Mouse (Mus musculus) kidney, adult 18-20 months (tissue): ENCODE measurements around the gene Tars2.
"Not testable (repeated sequence)": the region's sequence is repeated elsewhere in the genome, so short reads cannot be mapped to it uniquely, and the experiment has no call there.

ENCODE experiments used
- DNase-seq: peaks from one replicate; pipeline ENCODE4 v3.0.0; 2021

The Tars2 gene

DNA sequence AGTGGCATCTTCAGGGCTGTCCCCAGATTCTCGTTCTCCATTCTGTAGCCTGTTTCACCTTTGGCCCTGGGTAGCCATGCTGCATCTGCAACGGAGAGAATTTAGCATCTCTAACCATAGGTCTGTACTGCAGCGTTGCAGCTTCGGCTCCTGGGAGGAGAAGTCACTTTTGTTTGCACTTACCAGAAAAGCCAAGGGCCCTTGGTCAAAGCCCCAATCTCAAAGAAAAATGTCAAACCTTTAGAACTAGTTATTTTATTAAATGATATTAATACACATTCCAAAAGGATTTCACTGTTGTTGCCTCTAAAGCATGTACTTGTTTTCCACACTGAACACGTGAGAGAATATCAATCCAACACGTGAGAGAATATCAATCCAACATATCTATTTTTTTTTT, at the start of gene Tars2:
TSS of gene Tars2 (minus strand) at position 101 of the 400 bp plus-strand sequence.
- no peak for DNase-seq

- no peak for DNase-seq
Measured at GRCm38 (mm10) chr3:95808384-95808783, 48.4 kb upstream of the Tars2 start.

- not testable (repeated sequence) for DNase-seq
Measured at GRCm38 (mm10) chr3:95807630-95808029, 47.6 kb upstream of the Tars2 start.

DNA sequence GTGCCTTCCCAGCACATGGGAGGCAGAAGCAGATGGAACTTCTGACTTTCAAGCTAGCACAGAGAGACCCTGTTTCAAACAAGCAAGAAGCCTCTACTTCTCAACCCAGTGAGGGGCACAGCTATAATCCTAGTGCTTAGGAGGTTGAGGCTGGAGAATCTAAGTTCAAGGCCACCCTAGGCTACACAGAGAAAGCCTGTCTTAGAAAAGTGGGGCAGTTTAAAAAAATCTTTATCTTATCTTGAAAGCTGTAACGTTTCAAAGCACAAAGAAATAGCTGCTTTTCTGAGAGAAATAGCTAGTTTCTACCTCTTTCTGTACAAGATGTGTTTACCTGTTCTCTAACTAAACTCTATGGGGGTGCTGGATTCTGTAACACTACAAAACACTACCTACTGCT, 46.7 kb upstream of the Tars2 start:
- DNase-seq = no peak

DNA sequence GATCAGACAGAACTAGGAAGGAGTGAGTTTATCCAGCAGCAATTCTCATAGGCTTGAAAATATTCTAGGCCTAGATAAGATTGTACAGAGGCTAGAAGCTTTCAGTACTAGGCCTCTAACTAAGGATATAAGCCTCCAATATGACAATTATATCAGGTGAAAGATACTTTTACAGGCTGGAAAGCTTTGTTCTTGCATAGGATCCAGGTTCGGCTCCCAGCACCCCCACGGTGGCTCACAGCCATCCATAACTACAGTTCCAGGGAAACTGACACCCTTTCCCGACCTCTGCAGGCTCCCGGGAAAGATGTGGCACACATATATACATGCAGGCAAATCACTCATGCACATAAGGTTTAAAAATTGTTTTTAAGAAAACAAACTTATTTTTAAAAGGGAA, 43.8 kb upstream of the Tars2 start:
- no peak for DNase-seq

DNA sequence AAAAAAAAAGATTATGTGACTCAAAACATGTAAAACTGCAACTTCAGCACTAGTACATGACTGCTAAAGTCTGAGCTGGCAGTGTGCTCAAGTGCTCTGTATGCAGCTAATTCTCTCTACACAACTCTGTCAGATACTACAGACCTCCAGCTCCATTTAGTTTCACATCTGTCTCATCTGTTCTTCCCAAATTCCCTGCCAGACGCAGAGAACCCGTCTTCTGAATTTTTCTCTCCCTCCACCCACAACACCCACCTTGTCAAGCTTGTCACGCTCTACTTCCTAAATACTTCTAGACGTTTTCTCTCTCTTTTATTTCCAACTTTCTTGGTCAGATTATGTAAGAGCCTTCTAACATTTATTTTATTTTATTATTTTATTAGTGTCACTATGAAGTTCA, 38.8 kb upstream of the Tars2 start:
- DNase-seq = no peak

DNA sequence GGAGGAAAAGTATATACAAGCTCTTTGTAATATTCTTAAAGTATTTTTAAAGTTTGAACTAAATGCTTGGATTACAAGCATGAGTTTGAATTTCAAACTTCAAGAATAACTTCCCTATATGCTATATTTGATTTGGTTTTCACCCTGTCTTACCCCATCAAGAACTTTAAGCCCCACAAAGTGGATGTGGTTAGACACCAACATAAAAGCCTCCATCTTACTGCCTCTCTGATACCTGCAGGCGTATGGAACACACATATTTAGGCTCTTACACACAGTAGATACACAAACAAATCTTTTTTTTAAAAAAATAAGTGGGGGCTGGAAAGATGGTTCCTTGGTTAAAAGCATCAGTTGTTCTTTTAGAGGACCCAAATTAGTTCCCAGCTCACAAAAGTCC, 34.3 kb upstream of the Tars2 start:
- no peak for DNase-seq

GRCm38 (mm10) chr3:95793662-95794061, 33.7 kb upstream of the Tars2 start:
- no peak for DNase-seq

- DNase-seq = no peak
Measured at GRCm38 (mm10) chr3:95785501-95785900, 25.5 kb upstream of the Tars2 start.

DNA sequence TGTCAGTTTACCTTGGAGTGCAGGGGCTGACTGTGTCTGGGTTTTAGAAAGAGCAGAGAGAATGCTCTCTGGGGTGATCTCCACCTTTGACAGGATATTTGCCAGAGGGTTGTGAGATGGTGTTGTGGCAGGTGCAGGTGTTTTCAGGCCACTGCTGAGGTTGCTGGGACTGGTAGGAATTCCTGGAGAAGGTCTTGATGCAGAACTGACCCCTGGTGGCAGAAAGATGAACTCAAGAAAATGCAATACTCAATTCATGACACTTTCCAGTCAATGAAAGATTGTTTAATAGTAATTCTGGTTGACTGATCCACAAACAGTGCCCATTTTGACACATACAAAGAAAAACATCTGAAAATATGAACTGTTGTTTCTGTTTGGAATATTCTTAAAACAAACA, 12.0 kb upstream of the Tars2 start:
- no peak for DNase-seq

GRCm38 (mm10) chr3:95765534-95765933, 5.5 kb upstream of the Tars2 start:
- no peak for DNase-seq

GRCm38 (mm10) chr3:95763811-95764210, 3.8 kb upstream of the Tars2 start:
- no peak for DNase-seq

- no peak for DNase-seq
Measured at GRCm38 (mm10) chr3:95762961-95763360, 3.0 kb upstream of the Tars2 start.

- no peak for DNase-seq
Measured at GRCm38 (mm10) chr3:95761771-95762170, 1.8 kb upstream of the Tars2 start.

DNA sequence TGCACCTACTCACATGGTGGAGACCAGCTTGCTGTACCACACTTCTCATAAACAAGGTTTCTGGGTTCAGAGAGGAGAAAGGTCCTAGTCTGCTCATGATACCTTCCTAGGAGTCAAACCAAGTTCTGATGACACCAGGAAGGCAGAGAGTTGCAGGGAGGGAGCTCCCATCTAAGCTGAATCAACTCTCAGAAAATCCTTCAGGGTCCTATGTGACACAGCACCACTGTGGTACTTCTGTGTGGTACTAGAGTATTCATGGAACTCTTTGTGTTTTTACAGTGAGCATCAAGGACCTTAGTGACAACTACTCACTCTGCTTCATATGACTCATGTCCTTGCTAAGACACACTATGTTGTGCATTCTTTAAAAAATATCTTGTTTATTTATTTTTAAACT, 650 bp upstream of the Tars2 start:
- DNase-seq = no peak

- DNase-seq = no peak
Measured at GRCm38 (mm10) chr3:95758467-95759218, 1.4 kb downstream of the Tars2 start.

GRCm38 (mm10) chr3:95756808-95757207, 3.2 kb downstream of the Tars2 start:
- no peak for DNase-seq

DNA sequence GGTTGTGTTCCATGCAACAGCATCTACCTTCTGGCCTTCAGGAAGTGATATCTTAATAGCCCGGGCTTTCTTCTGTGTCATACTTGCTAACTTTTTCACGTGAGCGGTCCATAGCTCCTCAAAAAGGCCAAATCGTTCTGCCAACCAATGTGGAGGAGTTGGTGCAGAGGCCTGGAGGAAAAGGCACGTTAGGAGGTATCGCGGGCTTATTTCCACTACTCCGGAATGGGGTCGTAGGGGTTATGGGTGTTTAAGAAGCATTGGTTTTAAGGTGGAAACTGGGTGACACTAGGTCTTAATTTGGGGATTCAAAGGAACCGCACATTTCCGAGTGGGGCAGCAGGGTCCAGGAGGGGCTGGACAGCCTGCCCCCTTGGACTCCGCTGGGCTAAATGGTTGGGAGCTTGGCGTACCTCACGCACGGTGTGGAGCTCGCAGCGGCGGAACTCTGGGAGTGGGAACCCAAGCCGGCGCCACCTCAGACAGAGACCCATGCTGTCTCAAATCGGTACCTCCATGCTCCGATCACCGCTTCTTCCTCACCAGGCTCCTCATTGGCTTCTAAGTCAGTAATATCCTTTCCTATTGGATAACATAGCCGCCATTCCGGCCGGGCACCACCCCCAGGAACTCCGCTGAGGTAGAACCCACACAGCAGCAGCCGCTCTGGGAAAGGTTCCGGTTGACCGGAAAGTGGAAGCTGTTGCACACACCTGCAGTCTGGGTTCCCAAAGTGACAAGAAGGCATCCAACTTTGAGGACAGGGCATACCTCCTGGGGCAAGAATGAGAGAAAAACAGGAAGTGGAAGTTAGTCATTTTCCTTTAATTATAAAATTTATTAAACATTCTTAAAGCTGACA, 5.4 kb downstream of the Tars2 start:
- DNase-seq = peak; percentile 94

DNA sequence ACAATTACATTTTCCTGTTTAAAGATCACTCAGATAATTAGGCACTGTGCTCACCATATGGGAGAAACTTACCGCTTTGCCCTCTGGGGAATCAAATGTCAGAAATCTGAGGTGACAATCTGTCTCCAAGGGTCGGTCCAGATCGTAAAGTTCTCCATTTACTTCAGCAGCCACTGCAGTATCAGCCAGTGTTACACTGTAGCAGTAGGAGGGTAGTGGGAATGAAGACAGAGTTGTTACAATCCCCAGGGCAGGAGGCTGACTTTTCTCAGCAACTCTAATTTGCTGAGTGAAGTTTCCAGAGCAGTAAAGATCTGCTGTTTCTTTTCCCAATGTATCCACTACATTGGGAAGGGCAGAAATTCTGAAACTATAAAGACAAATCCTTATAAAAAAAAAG, 7.1 kb downstream of the Tars2 start:
- DNase-seq = no peak

GRCm38 (mm10) chr3:95740406-95740805, 19.6 kb downstream of the Tars2 start:
- DNase-seq = peak; percentile 42

DNA sequence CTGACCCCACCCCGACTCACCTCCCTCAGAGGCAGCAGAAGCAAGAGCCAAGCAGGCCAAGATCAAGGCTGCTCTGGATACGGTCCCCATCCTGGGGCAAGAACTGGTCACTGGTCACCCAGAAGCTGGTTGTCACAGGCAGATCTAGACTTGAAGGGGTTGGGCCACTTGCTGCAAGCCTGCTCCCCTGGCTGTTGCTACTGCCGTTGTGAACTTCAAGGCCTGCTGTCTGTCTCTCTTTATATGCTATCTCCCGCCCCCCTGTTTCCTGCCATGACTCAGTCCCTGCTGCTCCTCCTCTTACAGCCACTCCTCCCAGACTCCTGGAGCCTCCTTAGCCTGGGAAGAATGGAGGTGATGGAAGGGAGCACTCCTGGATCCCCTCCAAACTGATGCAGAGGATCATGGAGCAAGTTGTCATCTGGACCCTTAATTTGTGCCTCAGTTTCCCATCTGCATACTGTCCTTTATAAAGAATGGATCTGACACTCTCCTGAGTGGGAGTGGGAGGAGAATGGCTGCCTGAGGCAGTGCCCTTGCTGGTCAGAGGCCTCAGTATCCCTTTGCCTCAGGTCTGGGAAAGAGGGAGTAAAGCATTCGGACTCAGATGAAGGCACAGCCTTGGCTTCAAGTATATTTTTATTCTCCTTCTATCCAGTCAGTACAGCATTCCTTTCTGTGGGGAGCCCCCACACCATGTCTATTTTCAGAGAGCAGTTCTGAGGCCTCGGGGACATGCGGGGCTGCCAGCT, 20.5 kb downstream of the Tars2 start, which contains the start of gene Ecm1:
TSS of gene Ecm1 (minus strand) at position 217 of the 752 bp plus-strand sequence.
- peak; percentile 57 for DNase-seq

DNA sequence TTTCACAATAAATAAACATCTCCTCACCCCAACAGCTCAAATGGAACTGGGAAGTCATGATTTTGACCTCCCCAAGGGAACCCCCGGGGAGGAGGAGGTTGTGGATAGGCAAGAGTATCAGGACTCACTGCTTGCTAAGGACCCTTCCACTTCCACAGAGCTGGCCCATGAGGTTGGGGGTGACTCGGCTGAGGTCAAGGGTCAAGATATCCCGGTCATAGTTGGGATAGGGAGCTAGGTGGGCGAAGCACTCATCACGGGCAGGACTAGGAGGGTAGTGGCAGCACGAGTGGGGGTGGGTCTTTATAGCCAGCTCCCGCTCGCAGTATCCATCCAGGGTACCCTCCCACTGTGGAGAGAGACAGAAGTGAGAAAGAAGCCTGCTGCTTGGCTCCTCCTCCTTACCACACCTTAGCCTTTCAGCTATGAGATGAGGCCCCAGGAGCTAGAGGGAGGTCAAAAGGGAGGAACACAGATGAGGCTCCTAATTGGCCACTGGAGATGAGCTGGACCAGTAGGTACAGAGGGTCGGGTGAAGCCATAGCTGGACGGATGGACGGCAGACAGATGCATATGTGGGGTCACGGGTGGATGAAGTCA, 24.8 kb downstream of the Tars2 start:
- DNase-seq = no peak
